Mouse (Mus musculus): Measurements from ENCODE around the gene Haus5. TPM values are rescaled to one million over a fixed set of nuclear protein-coding genes. Genes with fewer than 3 reads are reported as not detected.

Gene Haus5
- polyA plus RNA-seq, 1 experiment from 2014 or later: 35.0 TPM

GRCm38 (mm10) chr7:30615049-30615760 is 49.6 kb downstream of the Haus5 start:
- Histone ChIP-seq H3K9me3 (replicated peaks; ENCODE audit: control insufficient read depth, low read length) (no peaks in the 10 kb centered on the region), H3K27me3 (ENCODE audit: control insufficient read depth, insufficient read depth, low read length) (no peaks in the 10 kb centered on the region), H3K4me3 (ENCODE audit: low read depth, low read length) (no peak overlapping the region), H3K4me2 (no peak overlapping the region), H3K27ac (ENCODE audit: low read depth, low read length) (no peak overlapping the region), H3K9ac (ENCODE audit: low read depth, low read length) (no peak overlapping the region), H3K4me1 (ENCODE audit: control insufficient read depth, insufficient read depth, low read length) (peaks cover 2% of the 10 kb centered on the region; the same call in 1 of the 2 replicates), H3K36me3 (ENCODE audit: control insufficient read depth, insufficient read depth, low read length) (peaks cover 34% of the 10 kb centered on the region)
- WGBS (ENCODE audit: insufficient replicate concordance): 56% methylated on average over 5 of the region's 5 CpGs
- ATAC-seq (replicated peaks; ENCODE audit: insufficient number of reproducible peaks, low FRiP score, low TSS enrichment): no peak

DNA sequence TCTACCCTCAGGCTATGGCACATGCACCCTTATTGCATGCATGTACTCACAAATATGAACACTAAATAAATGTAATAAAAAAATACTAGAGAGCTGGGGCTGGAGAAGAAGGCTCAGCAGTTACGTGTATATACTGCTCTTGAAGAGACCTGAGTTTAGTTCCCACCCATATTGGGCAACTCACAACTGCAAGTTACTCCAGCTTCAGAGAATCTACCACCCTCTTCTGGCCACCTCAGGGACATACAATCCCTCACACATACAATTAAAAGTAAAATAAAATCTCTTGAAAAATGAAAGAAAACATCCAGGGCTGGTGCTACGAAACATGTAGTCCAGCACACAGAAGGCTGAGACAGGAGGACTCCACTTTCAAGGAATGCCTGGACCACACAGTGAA is 50.3 kb downstream of the Haus5 start:
- H3K4me2 ChIP-seq: no peak overlapping the region
- H3K27ac ChIP-seq (ENCODE audit: low read depth, low read length): no peak overlapping the region
- H3K4me3 ChIP-seq (ENCODE audit: low read depth, low read length): no peak overlapping the region
- 67% methylated on average over 2 of the region's 2 CpGs for WGBS (ENCODE audit: insufficient replicate concordance)
- ATAC-seq (replicated peaks; ENCODE audit: insufficient number of reproducible peaks, low FRiP score, low TSS enrichment): no peak
- no peak overlapping the region for H3K9ac ChIP-seq (ENCODE audit: low read depth, low read length)
- H3K36me3 ChIP-seq (ENCODE audit: control insufficient read depth, insufficient read depth, low read length): peaks cover 33% of the 10 kb centered on the region
- no peaks in the 10 kb centered on the region for H3K27me3 ChIP-seq (ENCODE audit: control insufficient read depth, insufficient read depth, low read length)
- H3K4me1 ChIP-seq (ENCODE audit: control insufficient read depth, insufficient read depth, low read length): peaks cover 6% of the 10 kb centered on the region; the same call in 1 of the 2 replicates
- H3K9me3 ChIP-seq (replicated peaks; ENCODE audit: control insufficient read depth, low read length): no peaks in the 10 kb centered on the region

- Histone ChIP-seq H3K9ac (ENCODE audit: low read depth, low read length) (no peak overlapping the region), H3K27ac (ENCODE audit: low read depth, low read length) (no peak overlapping the region), H3K27me3 (ENCODE audit: control insufficient read depth, insufficient read depth, low read length) (0 out of 2 replicates have a peak, but pooled peaks cover 3% of the 10 kb centered on the region), H3K4me2 (no peak overlapping the region), H3K4me1 (ENCODE audit: control insufficient read depth, insufficient read depth, low read length) (peaks cover 6% of the 10 kb centered on the region; the same call in 1 of the 2 replicates), H3K36me3 (ENCODE audit: control insufficient read depth, insufficient read depth, low read length) (peaks cover 26% of the 10 kb centered on the region), H3K9me3 (replicated peaks; ENCODE audit: control insufficient read depth, low read length) (no peaks in the 10 kb centered on the region), H3K4me3 (ENCODE audit: low read depth, low read length) (no peak overlapping the region)
- 24% methylated on average over 14 of the region's 14 CpGs for WGBS (ENCODE audit: insufficient replicate concordance)
- ATAC-seq (replicated peaks; ENCODE audit: insufficient number of reproducible peaks, low FRiP score, low TSS enrichment): no peak
Measured at GRCm38 (mm10) chr7:30613529-30614112, 51.2 kb downstream of the Haus5 start.

DNA sequence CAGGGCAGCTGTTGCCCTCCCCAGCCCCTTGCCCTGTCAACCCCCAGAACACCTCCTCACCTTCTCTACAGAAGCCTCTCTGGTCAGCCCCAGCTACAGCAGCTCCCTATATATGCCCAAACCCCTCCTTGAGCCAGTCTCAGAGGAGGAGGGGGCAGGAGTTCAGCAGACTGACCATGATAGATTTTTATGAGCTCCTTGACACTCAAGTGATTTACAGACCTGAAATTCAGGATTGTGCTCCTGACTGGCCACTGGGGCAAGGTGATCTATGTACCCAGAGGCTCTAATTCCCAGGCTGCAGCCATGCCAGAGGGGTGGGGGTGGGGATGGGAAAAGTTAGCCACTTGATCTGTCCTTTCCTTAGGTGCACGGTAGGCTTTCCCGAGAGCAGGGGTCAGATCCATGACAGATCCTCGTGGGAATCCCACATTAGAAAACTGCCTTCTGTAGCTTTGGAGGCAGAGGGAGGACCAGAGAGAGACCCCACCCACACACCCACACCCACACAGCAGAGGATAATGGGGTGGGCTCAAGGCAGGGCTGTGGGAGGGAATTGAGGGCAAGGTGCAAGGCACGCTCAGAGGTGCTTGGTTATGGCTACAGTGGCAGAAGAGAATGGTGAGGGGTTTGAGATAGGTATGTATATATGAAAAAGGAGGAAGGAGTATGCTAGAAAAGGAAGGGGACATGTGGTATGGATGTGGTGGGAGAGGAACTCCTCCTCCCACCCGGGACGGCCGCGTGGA is 52.0 kb downstream of the Haus5 start, which contains the start of gene Upk1a:
TSS of gene Upk1a (minus strand) at position 194 of the 749 bp plus-strand sequence.
- no peak within 1 kb of the TSS for H3K4me2 ChIP-seq
- peaks cover 6% of the 10 kb centered on the region; the same call in 1 of the 2 replicates for H3K4me1 ChIP-seq (ENCODE audit: control insufficient read depth, insufficient read depth, low read length)
- H3K9me3 ChIP-seq (replicated peaks; ENCODE audit: control insufficient read depth, low read length): no peaks in the 10 kb centered on the region
- H3K27ac ChIP-seq (ENCODE audit: low read depth, low read length): no peak within 1 kb of the TSS
- no peak within 1 kb of the TSS for H3K4me3 ChIP-seq (ENCODE audit: low read depth, low read length)
- H3K36me3 ChIP-seq (ENCODE audit: control insufficient read depth, insufficient read depth, low read length): peaks cover 18% of the 10 kb centered on the region
- ATAC-seq (replicated peaks; ENCODE audit: insufficient number of reproducible peaks, low FRiP score, low TSS enrichment): no peak
- WGBS (ENCODE audit: insufficient replicate concordance): 74% methylated on average over 8 of the region's 8 CpGs
- 0 out of 2 replicates have a peak, but pooled peaks cover 3% of the 10 kb centered on the region for H3K27me3 ChIP-seq (ENCODE audit: control insufficient read depth, insufficient read depth, low read length)
- no peak within 1 kb of the TSS for H3K9ac ChIP-seq (ENCODE audit: low read depth, low read length)

GRCm38 (mm10) chr7:30610043-30610442 is 54.8 kb downstream of the Haus5 start:
- no peak overlapping the region for H3K27ac ChIP-seq (ENCODE audit: low read depth, low read length)
- H3K4me2 ChIP-seq: no peak overlapping the region
- no peaks in the 10 kb centered on the region for H3K9me3 ChIP-seq (replicated peaks; ENCODE audit: control insufficient read depth, low read length)
- H3K27me3 ChIP-seq (ENCODE audit: control insufficient read depth, insufficient read depth, low read length): 0 out of 2 replicates have a peak, but pooled peaks cover 3% of the 10 kb centered on the region
- no peaks in the 10 kb centered on the region for H3K36me3 ChIP-seq (ENCODE audit: control insufficient read depth, insufficient read depth, low read length)
- no peak overlapping the region for H3K4me3 ChIP-seq (ENCODE audit: low read depth, low read length)
- ATAC-seq (replicated peaks; ENCODE audit: insufficient number of reproducible peaks, low FRiP score, low TSS enrichment): no peak
- peaks cover 6% of the 10 kb centered on the region; the same call in 1 of the 2 replicates for H3K4me1 ChIP-seq (ENCODE audit: control insufficient read depth, insufficient read depth, low read length)
- 29% methylated on average over 7 of the region's 7 CpGs for WGBS (ENCODE audit: insufficient replicate concordance)
- no peak overlapping the region for H3K9ac ChIP-seq (ENCODE audit: low read depth, low read length)

- peaks cover 6% of the 10 kb centered on the region; the same call in 1 of the 2 replicates for H3K4me1 ChIP-seq (ENCODE audit: control insufficient read depth, insufficient read depth, low read length)
- H3K4me3 ChIP-seq (ENCODE audit: low read depth, low read length): no peak overlapping the region
- H3K9ac ChIP-seq (ENCODE audit: low read depth, low read length): no peak overlapping the region
- H3K36me3 ChIP-seq (ENCODE audit: control insufficient read depth, insufficient read depth, low read length): no peaks in the 10 kb centered on the region
- no peak for ATAC-seq (replicated peaks; ENCODE audit: insufficient number of reproducible peaks, low FRiP score, low TSS enrichment)
- no peak overlapping the region for H3K27ac ChIP-seq (ENCODE audit: low read depth, low read length)
- WGBS (ENCODE audit: insufficient replicate concordance): 51% methylated on average over 16 of the region's 16 CpGs
- H3K27me3 ChIP-seq (ENCODE audit: control insufficient read depth, insufficient read depth, low read length): 0 out of 2 replicates have a peak, but pooled peaks cover 3% of the 10 kb centered on the region
- H3K4me2 ChIP-seq: no peak overlapping the region
- no peaks in the 10 kb centered on the region for H3K9me3 ChIP-seq (replicated peaks; ENCODE audit: control insufficient read depth, low read length)
Measured at GRCm38 (mm10) chr7:30608476-30608875, 56.3 kb downstream of the Haus5 start.

DNA sequence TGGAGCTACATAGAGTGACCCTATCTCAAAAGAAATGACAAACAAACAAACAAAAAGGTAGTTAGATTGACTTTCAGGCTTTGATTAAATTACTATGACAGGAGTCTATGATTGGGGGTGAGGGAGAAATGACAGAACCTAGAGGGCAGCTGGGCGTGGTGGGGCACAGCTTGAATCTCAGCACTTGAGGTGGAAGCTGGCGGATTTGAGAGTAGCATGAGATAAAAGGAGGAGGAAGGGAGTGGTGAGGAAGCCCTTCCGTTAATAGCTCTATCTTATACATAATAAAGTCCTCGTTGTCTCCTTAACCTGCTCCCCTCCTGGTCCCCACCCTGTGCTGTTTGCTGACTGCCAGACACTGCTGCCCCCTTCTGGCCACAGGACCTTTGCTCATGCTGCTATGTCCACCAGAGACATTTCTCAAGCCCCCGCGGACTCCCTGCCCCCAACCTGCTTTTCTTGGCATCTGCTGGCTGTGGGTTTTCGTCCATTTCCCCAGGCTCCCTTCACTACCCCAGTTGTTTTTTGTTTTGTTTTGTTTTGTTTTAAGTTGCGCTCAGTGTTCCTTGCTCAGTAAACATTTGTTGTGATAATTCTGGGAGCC is 57.0 kb downstream of the Haus5 start:
- 21% methylated on average over 8 of the region's 8 CpGs for WGBS (ENCODE audit: insufficient replicate concordance)
- Histone ChIP-seq H3K4me1 (ENCODE audit: control insufficient read depth, insufficient read depth, low read length) (peaks cover 6% of the 10 kb centered on the region; the same call in 1 of the 2 replicates), H3K9ac (ENCODE audit: low read depth, low read length) (no peak overlapping the region), H3K4me2 (no peak overlapping the region), H3K9me3 (replicated peaks; ENCODE audit: control insufficient read depth, low read length) (no peaks in the 10 kb centered on the region), H3K27me3 (ENCODE audit: control insufficient read depth, insufficient read depth, low read length) (0 out of 2 replicates have a peak, but pooled peaks cover 3% of the 10 kb centered on the region), H3K4me3 (ENCODE audit: low read depth, low read length) (no peak overlapping the region), H3K27ac (ENCODE audit: low read depth, low read length) (no peak overlapping the region), H3K36me3 (ENCODE audit: control insufficient read depth, insufficient read depth, low read length) (no peaks in the 10 kb centered on the region)
- ATAC-seq (replicated peaks; ENCODE audit: insufficient number of reproducible peaks, low FRiP score, low TSS enrichment): no peak

- Histone ChIP-seq H3K27me3 (ENCODE audit: control insufficient read depth, insufficient read depth, low read length) (0 out of 2 replicates have a peak, but pooled peaks cover 3% of the 10 kb centered on the region), H3K4me2 (no peak overlapping the region), H3K4me3 (ENCODE audit: low read depth, low read length) (no peak overlapping the region), H3K27ac (ENCODE audit: low read depth, low read length) (no peak overlapping the region), H3K36me3 (ENCODE audit: control insufficient read depth, insufficient read depth, low read length) (no peaks in the 10 kb centered on the region), H3K9ac (ENCODE audit: low read depth, low read length) (no peak overlapping the region), H3K4me1 (ENCODE audit: control insufficient read depth, insufficient read depth, low read length) (peaks cover 2% of the 10 kb centered on the region; the same call in 1 of the 2 replicates), H3K9me3 (replicated peaks; ENCODE audit: control insufficient read depth, low read length) (no peaks in the 10 kb centered on the region)
- ATAC-seq (replicated peaks; ENCODE audit: insufficient number of reproducible peaks, low FRiP score, low TSS enrichment): no peak
- whole genome bisulfite sequencing (ENCODE audit: insufficient replicate concordance): 76% methylated on average over 8 of the region's 8 CpGs
Measured at GRCm38 (mm10) chr7:30604944-30605343, 59.9 kb downstream of the Haus5 start.

Data from heart, embryonic 11.5 days (tissue).